Mouse (Mus musculus) testis, postnatal 10 days (tissue): Measurements from ENCODE around the gene Psmd6.

ENCODE experiments used
- DNase-seq: peaks from one replicate; pipeline ENCODE4 v3.0.0; 2021; ENCODE audit warnings: low spot score

Gene Psmd6

GRCm38 (mm10) chr14:14064486-14065141, 56.2 kb downstream of the Psmd6 start:
- DNase-seq: no peak

- DNase-seq: no peak
These were observed 57.4 kb downstream of the Psmd6 start for GRCm38 (mm10) chr14:14063382-14063781.

GRCm38 (mm10) chr14:14062531-14063245, 58.1 kb downstream of the Psmd6 start:
- DNase-seq: no peak
